Mouse (Mus musculus): ENCODE results near the gene Thsd7b. TPM values are rescaled to one million over a fixed set of nuclear protein-coding genes. Genes with fewer than 3 reads are reported as not detected.

Thsd7b gene
- total RNA-seq, 2 experiments from 2014 or later, result 0.67 to 1.2 TPM

DNA sequence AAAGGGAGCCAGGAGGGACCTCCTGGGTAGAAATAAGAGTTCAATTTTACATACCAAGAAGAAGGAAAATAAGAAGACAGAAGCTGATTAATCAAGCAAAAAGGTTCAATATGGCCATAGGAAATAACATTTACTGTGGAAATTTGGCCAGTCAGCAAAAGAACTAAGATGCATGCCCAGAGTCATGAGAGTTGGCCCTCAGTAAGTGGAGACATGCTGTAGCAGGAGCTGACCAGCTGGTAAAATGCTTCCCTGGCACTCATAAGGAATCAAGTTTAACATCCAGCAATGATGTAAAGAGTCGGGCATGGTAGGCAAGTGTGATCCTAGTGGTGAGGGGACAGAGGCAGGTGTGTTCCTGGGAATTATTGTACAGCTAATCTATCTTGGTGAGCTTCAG lies 243.3 kb downstream of the Thsd7b start:
- no peak for DNase-seq (ENCODE audit: low spot score in 2 of 2)

DNA sequence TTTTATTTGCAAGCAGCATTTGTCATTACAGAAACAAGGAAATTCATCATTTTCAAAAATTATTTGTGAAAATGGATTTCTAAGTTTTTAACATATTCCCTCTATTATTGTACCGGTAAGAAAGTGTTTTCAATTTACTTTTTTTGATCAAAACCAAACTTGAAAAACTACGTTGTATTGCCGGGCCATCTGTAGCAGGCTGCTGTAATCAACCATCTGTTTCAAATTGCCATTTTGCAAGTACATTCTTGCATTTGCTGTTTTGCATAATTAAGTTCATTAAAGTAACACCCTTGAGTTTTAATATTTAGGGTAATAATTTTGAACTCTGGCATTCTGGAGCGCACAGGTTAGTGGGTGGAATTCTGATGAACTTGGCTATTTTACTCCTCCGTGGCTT lies 246.6 kb downstream of the Thsd7b start:
- no peak for DNase-seq (ENCODE audit: low spot score in 2 of 2)

DNA sequence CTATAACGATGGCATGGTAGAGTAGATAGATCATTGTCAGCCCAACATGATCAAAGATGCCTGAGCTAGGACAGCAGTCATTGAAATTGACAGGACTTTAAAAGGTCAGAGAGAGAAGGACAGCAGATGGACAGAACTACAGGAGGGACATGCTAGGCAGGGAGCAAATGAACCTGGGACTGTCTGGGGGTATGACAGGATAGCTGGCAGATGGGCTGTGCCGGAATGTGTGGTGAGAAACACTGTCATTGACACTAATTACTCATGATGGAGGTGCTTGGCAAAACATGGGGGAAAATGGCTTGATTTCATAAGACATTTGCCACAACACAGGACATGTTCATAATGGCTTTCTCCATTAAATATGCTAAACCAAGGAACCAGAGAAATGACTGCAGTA lies 253.9 kb downstream of the Thsd7b start:
- no peak for DNase-seq (ENCODE audit: low spot score in 2 of 2)

DNA sequence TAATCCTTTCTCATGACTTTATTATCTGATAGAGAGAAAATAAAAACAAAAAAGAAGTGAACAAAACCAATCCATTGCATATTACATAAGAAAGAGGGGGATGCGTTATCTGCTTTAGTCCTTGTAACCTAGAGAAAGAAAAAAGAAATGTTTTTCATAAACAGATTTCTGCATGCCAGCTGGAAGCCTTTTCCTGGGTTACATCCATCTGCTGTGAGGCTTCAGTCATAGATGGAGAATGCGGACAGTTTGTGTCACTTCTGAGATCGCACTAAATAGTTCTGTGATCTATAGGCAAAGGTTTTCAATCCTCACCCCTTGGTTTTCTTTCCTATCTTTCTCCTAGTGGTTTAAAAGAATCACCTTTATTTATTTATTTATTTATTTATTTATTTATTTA lies 259.1 kb downstream of the Thsd7b start:
- DNase-seq (ENCODE audit: low spot score in 2 of 2), result no peak

DNA sequence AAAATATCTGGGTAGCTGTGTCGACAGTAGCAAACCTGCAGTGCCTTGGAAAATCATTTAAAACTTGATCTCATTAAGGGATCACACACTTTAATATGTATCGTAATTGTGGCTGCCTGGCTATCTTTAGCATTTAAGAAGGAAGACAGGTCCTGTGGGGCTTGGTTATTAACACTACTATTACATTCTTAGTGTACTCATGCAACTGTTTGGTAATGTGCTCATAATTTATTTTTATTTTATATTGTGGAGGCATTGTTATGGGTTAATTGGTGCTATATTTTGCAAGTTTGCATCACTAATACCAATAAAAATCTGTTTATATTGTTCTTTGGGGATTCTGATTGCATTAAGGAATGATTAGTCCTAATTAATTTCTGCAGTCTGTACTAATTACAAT lies 265.4 kb downstream of the Thsd7b start:
- no peak for DNase-seq (ENCODE audit: low spot score in 2 of 2)

DNA sequence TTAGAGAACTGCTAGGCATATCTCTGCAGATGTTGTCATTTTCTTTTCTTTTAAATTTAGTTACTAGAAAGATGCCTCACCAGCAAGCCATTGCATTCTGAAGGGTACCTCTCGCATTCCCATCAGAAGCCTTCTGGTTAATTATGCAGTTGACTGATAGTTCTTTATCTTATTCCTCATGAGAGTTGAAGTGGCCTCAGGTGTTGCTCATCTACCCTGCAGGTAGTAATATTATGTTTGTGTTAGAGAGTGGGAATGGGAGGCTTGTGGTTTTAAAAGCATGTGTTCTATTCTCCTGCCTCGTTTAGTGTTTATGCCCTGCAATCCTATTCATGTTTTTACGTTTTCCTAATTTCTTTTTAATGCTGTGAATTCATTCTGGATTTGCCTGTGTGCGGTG lies 265.9 kb downstream of the Thsd7b start:
- DNase-seq (ENCODE audit: low spot score in 2 of 2), result no peak

DNA sequence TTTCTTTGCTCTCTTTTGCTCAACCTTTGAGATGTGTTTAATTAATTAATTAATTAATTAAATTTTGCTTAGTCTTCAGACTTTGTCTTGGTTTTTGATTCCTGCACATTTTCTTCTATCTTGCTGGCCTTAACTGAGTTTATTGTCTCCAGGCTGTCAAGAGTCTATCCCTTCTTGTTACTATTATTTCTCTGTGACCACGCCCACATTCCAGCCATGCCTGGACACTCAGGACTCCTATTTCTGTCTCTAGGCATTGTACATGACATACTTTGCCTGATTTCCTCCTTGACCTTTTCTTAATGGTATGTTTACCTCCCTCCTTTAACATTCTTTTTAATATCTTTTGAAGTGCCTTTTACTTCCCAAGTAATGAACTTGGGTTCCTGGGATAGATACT lies 267.6 kb downstream of the Thsd7b start:
- no peak for DNase-seq (ENCODE audit: low spot score in 2 of 2)

DNA sequence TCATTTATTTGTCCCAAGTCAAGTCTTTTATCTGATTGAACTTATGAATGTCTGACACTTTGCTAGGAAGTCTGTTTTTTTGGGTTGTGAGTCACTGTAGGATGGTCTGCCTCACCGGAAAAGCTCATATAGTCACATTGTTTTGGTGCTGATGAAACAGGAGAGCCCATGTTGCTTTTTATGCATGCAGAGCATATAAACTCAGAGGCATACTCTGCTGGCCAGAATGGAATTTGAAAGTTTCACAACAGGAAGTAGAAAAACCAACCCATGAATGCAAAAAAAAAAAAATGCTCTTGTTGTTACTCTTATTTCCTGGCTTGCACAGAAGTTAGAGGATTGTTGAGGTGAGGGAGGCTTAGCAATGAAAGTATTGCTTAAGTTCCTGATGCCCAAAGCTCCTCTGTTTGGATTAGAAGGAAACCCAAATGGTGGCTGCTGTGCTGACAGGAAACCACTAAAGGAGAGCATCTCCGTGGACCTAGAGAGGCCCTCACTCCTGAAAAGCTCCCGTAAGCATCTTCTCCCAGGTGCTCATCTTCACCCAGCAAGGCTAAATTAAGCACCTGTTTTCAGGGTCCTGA lies 269.6 kb downstream of the Thsd7b start:
- DNase-seq (ENCODE audit: low spot score in 2 of 2), result no peak

DNA sequence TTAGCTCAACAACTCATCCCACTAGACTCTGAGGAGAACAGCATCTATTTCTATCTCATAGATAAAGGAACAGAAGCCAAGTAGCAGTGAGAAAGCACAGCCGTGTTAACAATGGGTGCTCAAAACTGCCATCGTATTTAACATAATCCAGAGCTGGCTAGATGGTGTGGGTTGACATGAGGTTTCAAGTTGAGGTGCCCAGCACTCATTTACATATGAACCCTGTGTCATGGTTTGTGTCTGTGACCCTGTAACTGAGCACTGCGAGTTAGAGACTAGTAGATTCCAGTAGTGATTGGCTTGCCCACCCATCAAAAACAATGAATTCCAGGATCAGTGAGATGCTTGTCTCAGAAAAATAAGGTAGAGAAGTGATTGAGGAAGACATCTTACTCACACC lies 270.1 kb downstream of the Thsd7b start:
- no peak for DNase-seq (ENCODE audit: low spot score in 2 of 2)

DNA sequence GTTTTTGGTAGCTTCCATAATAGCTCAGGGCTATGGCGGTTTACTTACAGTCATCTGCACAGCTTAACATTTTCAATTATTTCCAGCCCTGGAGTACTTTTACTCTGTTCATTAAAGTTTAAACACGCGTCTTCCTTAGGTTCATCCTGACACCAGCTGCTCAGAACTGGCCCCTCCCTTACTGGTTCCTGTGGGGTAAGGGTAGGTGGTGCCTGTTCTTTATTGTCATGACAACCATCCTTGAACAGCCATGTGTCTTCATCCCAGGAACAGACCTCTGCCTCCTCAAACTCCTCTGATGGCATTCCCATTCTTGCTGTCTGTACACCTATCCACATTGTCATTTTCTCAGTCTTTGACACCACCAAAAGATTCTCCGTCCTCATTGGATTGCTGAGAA lies 285.0 kb downstream of the Thsd7b start:
- no peak for DNase-seq (ENCODE audit: low spot score in 2 of 2)

DNA sequence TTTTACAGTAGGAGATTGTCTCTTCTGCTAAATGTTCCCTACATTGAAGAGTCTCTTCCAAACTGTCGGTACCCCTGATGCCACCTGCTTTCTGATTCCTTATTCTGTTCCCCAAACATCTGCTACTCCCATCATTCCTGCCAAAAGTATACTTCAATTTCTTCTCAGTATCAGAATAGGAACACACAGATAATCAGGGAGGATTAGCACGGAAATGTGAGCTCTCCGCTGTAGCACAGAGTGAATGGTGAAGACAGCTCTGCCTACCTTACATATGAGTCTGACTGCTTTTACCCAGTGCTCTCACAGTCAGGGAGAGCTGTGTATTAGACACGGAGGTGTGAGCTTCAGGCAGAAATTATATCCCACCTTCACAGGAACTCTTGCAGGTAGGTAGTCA lies 286.0 kb downstream of the Thsd7b start:
- DNase-seq (ENCODE audit: low spot score in 2 of 2), result no peak

DNA sequence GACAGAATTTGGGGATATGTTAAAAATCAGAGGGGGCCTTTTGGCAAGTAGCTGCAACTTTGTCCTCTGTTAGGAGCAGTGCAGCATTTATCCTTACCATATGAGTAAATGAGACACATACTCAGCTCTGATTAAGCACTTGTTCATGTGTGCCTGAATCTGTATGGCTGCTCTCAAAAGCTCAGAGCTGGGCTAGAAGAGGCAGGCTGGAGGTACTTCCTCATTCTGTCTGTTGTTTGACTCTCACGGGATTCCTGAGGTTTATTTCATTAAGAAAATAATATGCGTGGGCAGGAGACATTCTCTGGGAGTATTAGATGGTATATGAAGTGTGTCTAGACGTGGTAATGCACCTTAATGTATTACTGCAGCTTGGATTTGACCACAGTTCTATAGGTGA lies 286.7 kb downstream of the Thsd7b start:
- no peak for DNase-seq (ENCODE audit: low spot score in 2 of 2)

DNA sequence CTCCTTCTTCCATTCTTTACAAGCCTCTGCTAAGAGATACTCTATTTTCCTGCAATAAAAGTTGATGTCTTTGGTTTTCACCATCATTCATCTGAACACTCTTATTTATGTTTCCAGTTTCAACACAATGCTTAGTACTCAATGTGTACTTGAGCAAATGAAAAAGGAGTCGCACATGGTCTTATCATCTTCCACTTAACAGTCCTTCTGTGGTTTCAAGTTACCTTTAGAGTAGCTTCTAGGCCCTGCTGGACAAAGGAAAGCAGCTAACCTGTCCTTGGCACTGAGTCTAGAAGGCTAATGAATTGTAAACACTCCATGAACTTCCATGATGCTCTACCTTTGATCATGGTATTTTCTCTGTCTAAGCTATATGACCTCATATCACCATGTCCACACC lies 289.6 kb downstream of the Thsd7b start:
- no peak for DNase-seq (ENCODE audit: low spot score in 2 of 2)

DNA sequence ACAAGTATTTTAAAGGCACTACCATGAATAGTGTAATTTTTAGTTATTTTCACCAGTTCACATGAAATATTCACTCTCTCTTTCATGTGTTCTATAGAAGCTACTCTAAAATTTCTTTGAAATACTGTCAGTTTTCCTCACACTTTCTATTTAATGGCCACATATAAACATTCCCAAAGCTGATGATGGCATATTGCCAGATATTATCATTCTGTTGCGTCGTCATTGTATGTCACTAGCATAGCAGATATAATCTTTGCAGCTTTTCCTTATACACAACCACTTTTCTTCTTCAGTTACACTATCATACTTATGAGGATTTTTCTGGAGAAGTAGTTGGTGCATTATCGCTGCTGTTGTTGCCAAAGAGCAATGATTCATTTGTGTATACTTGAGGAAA lies 297.4 kb downstream of the Thsd7b start:
- DNase-seq (ENCODE audit: low spot score in 2 of 2), result no peak

DNA sequence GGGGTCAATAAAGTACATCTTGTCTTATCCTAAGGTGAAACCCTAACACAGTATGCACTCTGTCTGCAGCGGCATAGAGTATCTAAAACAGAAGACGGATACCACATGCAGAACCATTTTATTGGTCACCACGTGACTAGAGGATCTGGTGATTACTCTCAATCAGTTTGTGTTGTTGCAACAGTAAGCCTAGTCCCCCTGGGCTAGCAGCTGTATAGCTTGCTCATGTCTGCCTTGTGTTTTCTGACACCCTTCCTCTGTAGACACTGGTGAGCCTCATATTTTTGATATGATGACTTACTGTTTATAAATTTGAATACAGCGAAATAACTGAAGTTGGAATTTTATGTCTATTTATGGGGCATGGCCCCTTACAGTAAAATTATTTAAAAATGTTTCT lies 306.9 kb downstream of the Thsd7b start:
- no peak for DNase-seq (ENCODE audit: low spot score in 2 of 2)

DNA sequence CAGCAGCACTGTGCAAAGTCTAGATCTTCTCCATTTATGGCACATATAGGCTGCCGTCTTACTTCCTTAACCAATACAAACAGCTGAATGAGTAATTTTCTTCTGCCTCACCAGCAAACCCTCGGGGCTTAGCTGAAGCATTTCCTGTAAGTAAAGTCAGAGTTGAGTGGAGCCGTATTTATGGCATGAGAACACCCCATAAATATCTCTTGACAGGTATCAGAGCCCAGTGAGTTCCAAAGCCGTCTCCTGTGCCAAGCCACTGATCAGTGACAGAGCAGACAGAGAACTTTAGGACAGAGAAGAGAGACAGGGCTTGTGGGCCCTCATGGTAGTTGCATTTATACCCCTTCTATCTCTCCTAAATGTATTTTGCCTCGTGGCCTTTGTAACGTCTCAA lies 313.5 kb downstream of the Thsd7b start:
- no peak for DNase-seq (ENCODE audit: low spot score in 2 of 2)

DNA sequence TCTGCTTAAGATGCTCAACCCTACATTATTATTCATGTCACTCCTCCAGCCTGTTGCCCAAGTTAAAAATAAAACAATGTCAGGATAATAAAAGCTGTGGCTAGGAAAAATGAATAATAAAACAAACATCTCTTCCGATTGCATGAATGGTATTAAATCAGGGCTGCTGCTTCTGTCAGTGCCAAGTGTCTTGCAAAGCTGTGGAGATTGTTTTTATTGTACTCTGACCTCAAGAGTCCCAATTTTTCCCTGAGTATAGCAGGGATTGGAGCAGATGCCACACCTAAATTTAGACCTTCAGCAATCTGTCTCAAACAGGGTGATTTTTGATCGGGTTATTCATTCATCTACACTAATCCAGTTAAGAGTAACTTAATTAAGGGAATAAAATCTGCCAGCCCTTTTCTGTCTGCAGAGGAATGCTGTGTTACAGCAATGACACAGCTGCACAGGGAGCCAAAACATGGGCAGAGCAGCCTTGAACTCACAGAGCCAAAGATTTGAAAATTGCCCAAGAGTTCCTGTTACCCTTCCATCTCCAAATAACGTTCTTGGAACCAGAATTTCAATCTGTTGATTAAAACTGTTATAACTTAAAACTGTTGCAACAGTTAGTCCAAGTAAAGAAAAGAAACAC lies 316.4 kb downstream of the Thsd7b start:
- no peak for DNase-seq (ENCODE audit: low spot score in 2 of 2)

DNA sequence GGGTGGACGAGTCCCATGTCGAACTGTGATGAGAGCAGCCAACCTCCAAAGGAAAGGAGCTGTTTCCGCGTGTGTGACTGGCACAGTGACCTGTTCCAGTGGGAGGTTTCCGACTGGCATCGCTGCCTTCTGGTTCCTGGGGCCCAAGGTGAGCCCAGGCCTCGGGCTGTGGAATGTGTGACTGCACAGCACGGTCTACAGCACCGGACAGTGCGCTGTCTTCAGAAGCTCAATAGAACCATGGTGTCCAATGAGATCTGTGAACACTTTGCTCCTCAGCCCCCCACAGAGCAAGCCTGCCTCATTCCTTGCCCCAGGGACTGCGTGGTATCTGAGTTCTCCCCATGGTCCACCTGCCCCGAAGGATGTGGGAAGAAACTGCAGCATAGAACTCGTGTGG lies 322.3 kb downstream of the Thsd7b start:
- no peak for DNase-seq (ENCODE audit: low spot score in 2 of 2)

DNA sequence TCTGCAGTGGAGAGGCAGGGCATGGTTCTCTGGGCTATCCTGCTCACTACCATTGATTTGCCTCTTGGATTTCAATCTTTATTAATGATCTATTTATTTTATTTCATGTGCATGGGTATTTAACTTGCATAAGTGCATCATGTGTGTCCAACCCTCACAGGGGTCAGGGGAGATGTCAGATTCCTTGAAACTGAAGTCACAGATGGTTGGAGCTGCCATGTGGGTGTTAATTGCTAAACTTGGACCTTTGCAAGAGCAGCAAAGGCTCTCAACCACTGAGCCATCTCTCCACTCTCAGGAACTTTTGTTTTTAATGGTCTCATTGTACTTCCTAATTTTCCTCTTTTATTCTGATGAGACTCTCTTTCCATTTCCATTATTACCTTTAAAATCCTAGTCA lies 327.8 kb downstream of the Thsd7b start:
- DNase-seq (ENCODE audit: low spot score in 2 of 2), result no peak

DNA sequence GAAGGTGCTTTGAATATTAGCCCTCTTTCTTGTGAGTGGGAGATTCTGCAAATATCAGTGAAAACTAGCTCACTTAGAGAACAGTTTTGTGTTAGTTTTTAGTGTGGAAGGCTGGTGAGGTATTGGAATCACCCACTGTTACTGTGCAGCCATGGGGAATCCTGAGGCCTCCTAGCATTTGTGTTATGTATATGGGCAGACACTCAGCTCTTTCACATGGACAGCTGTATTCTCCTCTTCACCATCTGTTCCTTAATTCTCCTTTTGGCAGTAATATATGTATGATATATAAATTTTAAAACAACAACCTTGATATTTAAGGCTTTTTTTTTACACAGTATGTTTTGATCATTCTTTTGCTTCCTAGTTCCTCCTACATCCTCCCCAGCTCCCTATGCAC lies 329.2 kb downstream of the Thsd7b start:
- DNase-seq (ENCODE audit: low spot score in 2 of 2), result no peak

DNA sequence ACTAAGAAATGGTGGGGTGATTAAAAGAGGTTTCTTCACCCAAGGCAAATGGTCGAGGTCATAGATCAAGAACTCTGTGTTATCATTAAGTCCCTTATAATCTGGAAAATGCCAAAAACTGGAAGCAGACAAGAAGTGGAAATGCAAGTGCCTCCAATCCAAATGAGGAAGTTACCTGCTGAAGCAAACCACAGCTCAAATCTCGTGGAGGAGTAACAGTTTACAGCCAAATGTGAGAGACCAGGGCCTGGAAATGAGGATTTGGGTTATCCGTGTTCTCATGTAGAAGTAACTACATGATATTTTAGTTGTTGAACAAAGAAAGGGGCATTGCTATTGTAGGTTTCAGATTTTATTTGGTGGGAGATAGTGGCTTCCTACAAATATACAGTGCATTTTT lies 335.3 kb downstream of the Thsd7b start:
- no peak for DNase-seq (ENCODE audit: low spot score in 2 of 2)

DNA sequence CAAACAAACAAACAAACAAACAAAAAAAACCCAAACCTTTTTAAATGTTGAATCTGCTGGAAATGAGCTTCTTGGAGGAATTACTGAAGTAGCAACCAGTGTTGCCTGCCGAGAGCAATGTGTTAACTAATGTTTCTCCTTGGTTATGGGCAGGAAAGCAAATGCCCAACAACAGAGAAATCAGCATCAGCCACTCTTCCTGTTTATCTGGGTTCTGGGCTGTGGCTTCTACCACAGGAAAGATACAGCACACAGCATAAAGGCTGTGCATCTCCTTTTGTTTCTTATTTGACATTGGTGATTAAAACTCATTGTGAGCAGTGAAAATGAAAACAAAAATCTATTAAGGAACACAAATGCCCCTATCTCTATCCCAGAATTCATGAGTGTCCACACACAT lies 343.0 kb downstream of the Thsd7b start:
- no peak for DNase-seq (ENCODE audit: low spot score in 2 of 2)

DNA sequence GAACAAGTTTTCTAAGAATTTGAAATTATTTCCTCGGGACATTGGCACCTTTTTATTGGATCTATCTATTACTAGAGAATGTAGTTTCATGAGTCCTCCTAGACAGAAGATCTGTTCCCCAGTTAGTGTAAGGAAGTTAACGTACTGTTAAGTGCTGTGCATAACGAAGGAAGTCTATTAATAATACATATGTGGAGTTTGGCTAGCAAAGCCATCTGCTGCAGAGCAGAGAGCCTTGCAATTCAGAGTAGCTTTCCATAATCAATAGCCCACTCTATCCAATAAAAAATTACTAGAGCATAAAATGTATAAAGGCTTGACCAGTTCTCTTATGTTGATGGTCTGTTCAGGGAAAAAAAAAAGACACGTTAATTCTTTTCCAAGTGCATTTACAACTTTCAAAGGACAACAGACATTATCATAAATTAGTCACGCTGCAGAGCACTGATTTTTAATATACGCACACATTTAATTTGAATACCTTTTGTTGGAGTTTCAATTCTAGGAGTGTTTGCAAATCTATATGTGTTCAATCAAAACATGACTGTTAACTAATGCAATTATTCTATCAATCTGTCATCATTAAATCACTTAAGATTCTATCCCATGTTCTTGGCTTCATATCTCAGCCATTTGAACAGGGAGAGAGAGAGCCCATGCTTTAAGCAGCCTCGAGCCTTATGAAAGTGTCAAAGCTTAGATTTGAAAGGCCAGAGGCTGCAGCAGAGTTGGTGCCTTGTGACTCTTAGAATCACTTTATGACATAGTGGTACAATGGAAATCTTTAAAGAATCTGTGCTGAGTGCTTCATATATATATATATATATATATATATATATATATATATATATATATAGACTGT lies 346.6 kb downstream of the Thsd7b start:
- no peak for DNase-seq (ENCODE audit: low spot score in 2 of 2)

Measured in adrenal gland, adult 18-20 months (tissue).